Mouse (Mus musculus): ENCODE results near the gene Nubp1. TPM values are rescaled to one million over a fixed set of nuclear protein-coding genes. Genes with fewer than 3 reads are reported as not detected.

Gene Nubp1
- total and polyA plus RNA-seq, 3 experiments = 152 to 169 (median 162) TPM

DNA sequence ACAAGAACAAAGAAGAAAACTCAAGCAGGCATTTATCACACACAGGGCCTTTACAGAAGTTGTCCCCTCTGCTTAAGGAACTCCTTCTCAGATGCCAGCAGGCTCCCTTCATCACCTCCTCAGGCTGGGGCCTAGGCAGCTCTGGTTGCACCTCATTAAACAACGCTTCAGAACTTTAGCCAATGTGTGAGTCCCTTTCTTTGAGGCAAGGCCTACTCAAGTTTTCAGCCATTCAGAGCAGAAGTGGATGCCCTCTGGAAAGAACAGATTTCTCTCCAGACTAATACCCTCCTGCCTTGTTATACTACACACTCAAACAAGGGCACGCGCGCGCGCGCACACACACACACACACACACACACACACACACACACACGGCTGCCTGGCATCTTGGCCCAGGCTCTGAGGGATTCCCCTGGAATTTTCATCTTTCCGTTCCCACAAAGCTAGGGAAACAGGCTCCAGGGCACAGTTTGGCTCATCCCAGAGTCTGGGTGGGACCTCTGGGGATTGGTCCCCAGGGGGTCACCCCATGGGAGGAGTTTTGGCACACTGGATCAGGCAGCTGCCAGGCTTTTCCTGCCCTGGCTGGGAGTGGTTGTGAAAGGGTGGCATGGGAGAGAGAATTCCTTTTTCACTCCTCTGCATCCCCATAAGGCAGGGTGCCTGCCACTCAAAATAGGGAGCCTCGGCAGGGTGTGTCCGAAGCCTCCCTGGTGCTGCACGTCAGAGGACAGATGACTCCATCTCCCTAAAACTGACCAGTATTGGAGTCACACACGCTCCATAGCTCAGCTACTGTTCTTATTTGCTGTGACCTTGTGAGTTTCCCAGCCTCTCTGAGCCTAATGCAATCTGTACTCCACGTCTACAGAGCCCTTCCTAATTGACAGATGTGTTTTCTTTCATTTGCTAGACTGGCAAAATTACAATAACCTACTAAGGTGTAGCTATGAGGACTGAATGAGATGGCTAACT lies 45.2 kb upstream of the Nubp1 start:
- dilution Hi-C loops (cut with MboI; ENCODE audit: extremely low pct_ligation_motif_present, extremely low pct_unique_long_range_greater_than_20kb, low sequenced_read_pairs) (no loop called here), in situ Hi-C loops (cut with MboI; ENCODE audit: low pct_ligation_motif_present, low pct_unique_long_range_greater_than_20kb, low sequenced_read_pairs) (no loop called here)
- no peaks in the 10 kb centered on the region for H3K9me3 ChIP-seq (replicated peaks; ENCODE audit: low read length)
- H3K27me3 ChIP-seq (replicated peaks) = peaks cover 2% of the 10 kb centered on the region
- H3K36me3 ChIP-seq (replicated peaks in 1 of 2; ENCODE audit: control insufficient read depth in 1 of 2, insufficient read depth in 1 of 2, low read length in 1 of 2) = no peaks in the 10 kb centered on the region
- peaks cover 0 to 8% of the 10 kb centered on the region in 2 experiments; a peak in 3 of 4 replicates for H3K4me1 ChIP-seq (ENCODE audit: control insufficient read depth in 1 of 2, insufficient read depth in 2 of 2)
- H3K79me2 ChIP-seq (replicated peaks; ENCODE audit: control insufficient read depth, extremely low read depth, insufficient read depth, poor library complexity, severe bottlenecking) = no peaks in the 10 kb centered on the region
- H3K4me3 ChIP-seq (replicated peaks in 1 of 3; ENCODE audit: low read depth in 2 of 3, low read length in 2 of 3, poor library complexity in 1 of 3) = no peak overlapping the region
- TF ChIP-seq TCF12 (IDR thresholded peaks at IDR 0.05; ENCODE audit: low read depth, low read length) (no peak), ZC3H11A (IDR thresholded peaks at IDR 0.05; ENCODE audit: low read depth, low read length) (no peak), UBTF (IDR thresholded peaks at IDR 0.05; ENCODE audit: low read depth, low read length) (no peak), ZKSCAN1 (IDR thresholded peaks at IDR 0.05; ENCODE audit: borderline replicate concordance, low read depth, low read length) (no peak), KAT2A (IDR thresholded peaks at IDR 0.05; ENCODE audit: insufficient replicate concordance, low read length) (no peak), RCOR1 (conservative IDR thresholded peaks at IDR 0.05; ENCODE audit: low read depth, low read length) (no peak), USF1 (IDR thresholded peaks at IDR 0.05; ENCODE audit: low read depth, low read length) (no peak), ZNF384 (IDR thresholded peaks at IDR 0.05; ENCODE audit: low read depth, low read length) (no peak), SIN3A (IDR thresholded peaks at IDR 0.05; ENCODE audit: low read length) (no peak), MAZ (IDR thresholded peaks at IDR 0.05; ENCODE audit: low read depth, low read length) (no peak), MYC (IDR thresholded peaks at IDR 0.05; ENCODE audit: low read depth, low read length) (no peak), MEF2A (IDR thresholded peaks at IDR 0.05; ENCODE audit: borderline replicate concordance, low read depth, low read length) (no peak), IRF4 (IDR thresholded peaks at IDR 0.05; ENCODE audit: low read depth, low read length) (no peak), ZMIZ1 (IDR thresholded peaks at IDR 0.05; ENCODE audit: low read depth, low read length) (no peak), ETS1 (conservative IDR thresholded peaks at IDR 0.05; ENCODE audit: low read depth, low read length) (no peak), POLR2AphosphoS2 (IDR thresholded peaks at IDR 0.05; ENCODE audit: low read depth, low read length) (no peak), ELF1 (IDR thresholded peaks at IDR 0.05; ENCODE audit: low read depth, low read length) (no peak)
- no peak overlapping the region for H3K4me2 ChIP-seq (ENCODE audit: insufficient read depth, low read depth, poor library complexity, severe bottlenecking)
- no peak overlapping the region for H3K27ac ChIP-seq (ENCODE audit: insufficient read depth, low read depth)
- no peak overlapping the region for H3K9ac ChIP-seq (ENCODE audit: insufficient read depth, low read depth)
- no peak for DNase-seq (ENCODE audit: extremely low read depth)

DNA sequence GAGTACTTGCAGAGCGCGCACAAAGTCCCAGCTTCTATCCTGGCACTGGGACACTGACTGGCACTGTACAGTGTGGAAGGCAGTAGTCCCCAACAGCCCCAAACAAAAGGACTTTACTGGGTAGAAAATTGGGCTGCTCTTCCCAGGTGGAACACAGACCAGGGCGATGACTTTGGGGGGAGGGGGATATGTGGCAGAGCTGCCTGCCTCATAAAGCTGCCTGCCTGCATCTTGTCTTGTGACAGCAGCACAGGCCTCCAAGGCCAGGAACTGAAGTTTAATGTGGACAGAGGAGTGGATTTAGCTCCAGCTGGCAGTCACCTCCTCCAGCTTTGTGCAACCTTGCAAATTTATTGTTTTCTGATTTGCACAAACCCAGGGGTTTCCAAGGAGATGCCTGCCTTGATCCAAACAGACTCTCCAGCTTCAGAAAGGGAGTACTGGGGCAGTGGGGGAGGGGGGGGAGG lies 42.2 kb upstream of the Nubp1 start:
- no peak overlapping the region for H3K9ac ChIP-seq (ENCODE audit: insufficient read depth, low read depth)
- no peak overlapping the region for H3K4me3 ChIP-seq (replicated peaks in 1 of 3; ENCODE audit: low read depth in 2 of 3, low read length in 2 of 3, poor library complexity in 1 of 3)
- H3K9me3 ChIP-seq (replicated peaks; ENCODE audit: low read length) = no peaks in the 10 kb centered on the region
- in situ Hi-C loops (cut with MboI; ENCODE audit: low pct_ligation_motif_present, low pct_unique_long_range_greater_than_20kb, low sequenced_read_pairs) = no loop called here
- no peak overlapping the region for H3K4me2 ChIP-seq (ENCODE audit: insufficient read depth, low read depth, poor library complexity, severe bottlenecking)
- H3K79me2 ChIP-seq (replicated peaks; ENCODE audit: control insufficient read depth, extremely low read depth, insufficient read depth, poor library complexity, severe bottlenecking) = no peaks in the 10 kb centered on the region
- H3K36me3 ChIP-seq (replicated peaks in 1 of 2; ENCODE audit: control insufficient read depth in 1 of 2, insufficient read depth in 1 of 2, low read length in 1 of 2) = no peaks in the 10 kb centered on the region
- H3K4me1 ChIP-seq (ENCODE audit: control insufficient read depth in 1 of 2, insufficient read depth in 2 of 2) = peaks cover 0 to 2% of the 10 kb centered on the region in 2 experiments; a peak in 1 of 4 replicates
- no peak for DNase-seq (ENCODE audit: extremely low read depth)
- H3K27me3 ChIP-seq (replicated peaks) = peaks cover 2% of the 10 kb centered on the region
- no peak overlapping the region for H3K27ac ChIP-seq (ENCODE audit: insufficient read depth, low read depth)
- TF ChIP-seq ELF1 (IDR thresholded peaks at IDR 0.05; ENCODE audit: low read depth, low read length) (no peak), MEF2A (IDR thresholded peaks at IDR 0.05; ENCODE audit: borderline replicate concordance, low read depth, low read length) (no peak)
- dilution Hi-C loops (cut with MboI; ENCODE audit: extremely low pct_ligation_motif_present, extremely low pct_unique_long_range_greater_than_20kb, low sequenced_read_pairs) = no loop called here
